Mouse (Mus musculus): ENCODE data around the gene Wipf1.

The Wipf1 gene

GRCm38 (mm10) chr2:73440319-73440718, 89.2 kb downstream of the Wipf1 start:
- DNase-seq (ENCODE audit: low read depth, low spot score) = no peak

- no peak for DNase-seq (ENCODE audit: low read depth, low spot score)
Measured at GRCm38 (mm10) chr2:73436976-73437375, 92.6 kb downstream of the Wipf1 start.

GRCm38 (mm10) chr2:73435847-73436246, 93.7 kb downstream of the Wipf1 start:
- DNase-seq (ENCODE audit: low read depth, low spot score) = peak; percentile 42

- DNase-seq (ENCODE audit: low read depth, low spot score) = no peak
Measured at GRCm38 (mm10) chr2:73431959-73432396, 97.6 kb downstream of the Wipf1 start.

- DNase-seq (ENCODE audit: low read depth, low spot score) = peak; percentile 54
Measured at GRCm38 (mm10) chr2:73428803-73429468, 100.6 kb downstream of the Wipf1 start.

GRCm38 (mm10) chr2:73427293-73427692, 102.2 kb downstream of the Wipf1 start:
- DNase-seq (ENCODE audit: low read depth, low spot score) = peak; percentile 56

GRCm38 (mm10) chr2:73425822-73426221, 103.7 kb downstream of the Wipf1 start:
- no peak for DNase-seq (ENCODE audit: low read depth, low spot score)

- DNase-seq (ENCODE audit: low read depth, low spot score) = no peak
Measured at GRCm38 (mm10) chr2:73419730-73420129, 109.8 kb downstream of the Wipf1 start.

GRCm38 (mm10) chr2:73419285-73419684, 110.2 kb downstream of the Wipf1 start:
- no peak for DNase-seq (ENCODE audit: low read depth, low spot score)

GRCm38 (mm10) chr2:73415892-73416291, 113.6 kb downstream of the Wipf1 start:
- DNase-seq (ENCODE audit: low read depth, low spot score) = no peak

GRCm38 (mm10) chr2:73410076-73410475, 119.5 kb downstream of the Wipf1 start:
- no peak for DNase-seq (ENCODE audit: low read depth, low spot score)

- DNase-seq (ENCODE audit: low read depth, low spot score) = no peak
Measured at GRCm38 (mm10) chr2:73407662-73408061, 121.9 kb downstream of the Wipf1 start.

GRCm38 (mm10) chr2:73406336-73406915, 123.1 kb downstream of the Wipf1 start:
- DNase-seq (ENCODE audit: low read depth, low spot score) = no peak

- DNase-seq (ENCODE audit: low read depth, low spot score) = peak; percentile 31
Measured at GRCm38 (mm10) chr2:73404980-73405379, 124.6 kb downstream of the Wipf1 start.

- DNase-seq (ENCODE audit: low read depth, low spot score) = peak; percentile 54
Measured at GRCm38 (mm10) chr2:73404442-73404841, 125.1 kb downstream of the Wipf1 start.

- peak; percentile 23 for DNase-seq (ENCODE audit: low read depth, low spot score)
Measured at GRCm38 (mm10) chr2:73403385-73404013, 126.0 kb downstream of the Wipf1 start.

- no peak for DNase-seq (ENCODE audit: low read depth, low spot score)
Measured at GRCm38 (mm10) chr2:73401689-73402088, 127.8 kb downstream of the Wipf1 start.

- no peak for DNase-seq (ENCODE audit: low read depth, low spot score)
Measured at GRCm38 (mm10) chr2:73397476-73397875, 132.1 kb downstream of the Wipf1 start.

GRCm38 (mm10) chr2:73396828-73397325, 132.7 kb downstream of the Wipf1 start:
- DNase-seq (ENCODE audit: low read depth, low spot score) = no peak

GRCm38 (mm10) chr2:73395516-73395915, 134.0 kb downstream of the Wipf1 start:
- DNase-seq (ENCODE audit: low read depth, low spot score) = no peak

- DNase-seq (ENCODE audit: low read depth, low spot score) = no peak
Measured at GRCm38 (mm10) chr2:73394476-73394875, 135.1 kb downstream of the Wipf1 start.

- DNase-seq (ENCODE audit: low read depth, low spot score) = no peak
Measured at GRCm38 (mm10) chr2:73392772-73393171, 136.8 kb downstream of the Wipf1 start.

GRCm38 (mm10) chr2:73389951-73390350, 139.6 kb downstream of the Wipf1 start:
- DNase-seq (ENCODE audit: low read depth, low spot score) = no peak
